Mouse (Mus musculus): ENCODE measurements around the gene Tnip3. TPM values are rescaled to one million over a fixed set of nuclear protein-coding genes. Genes with fewer than 3 reads are reported as not detected.

The Tnip3 gene
- polyA plus RNA-seq, 1 experiment from 2014 or later: 0.10 TPM

- peak; percentile 89 for ATAC-seq (ENCODE audit: insufficient read depth, low FRiP score, low read depth)
- Histone ChIP-seq H3K9me3 (no peaks in the 10 kb centered on the region), H3K9ac (no peak overlapping the region), H3K27ac (peak overlapping the region; percentile 72), H3K36me3 (no peaks in the 10 kb centered on the region), H3K27me3 (replicated peaks) (0 out of 2 replicates have a peak, but pooled peaks cover 5% of the 10 kb centered on the region), H3K4me1 (peaks cover 18% of the 10 kb centered on the region; the same call in 1 of the 2 replicates), H3K4me2 (no peak overlapping the region), H3K4me3 (replicated peaks) (no peak overlapping the region)
- 60% methylated on average over 2 of the region's 2 CpGs for WGBS
Observed at GRCm38 (mm10) chr6:65669971-65670370, 144.9 kb downstream of the Tnip3 start.

GRCm38 (mm10) chr6:65670981-65671411 is 145.9 kb downstream of the Tnip3 start:
- Histone ChIP-seq H3K9me3 (no peaks in the 10 kb centered on the region), H3K4me3 (replicated peaks) (peak overlapping the region; percentile 68), H3K4me2 (peak overlapping the region; percentile 97), H3K27ac (peak overlapping the region; percentile 67), H3K27me3 (replicated peaks) (0 out of 2 replicates have a peak, but pooled peaks cover 5% of the 10 kb centered on the region), H3K9ac (no peak overlapping the region), H3K4me1 (peaks cover 18% of the 10 kb centered on the region; the same call in 1 of the 2 replicates), H3K36me3 (no peaks in the 10 kb centered on the region)
- 7% methylated on average over 18 of the region's 21 CpGs for WGBS
- no peak; the same call in 1 of the 2 replicates for ATAC-seq (ENCODE audit: insufficient read depth, low FRiP score, low read depth)

GRCm38 (mm10) chr6:65671451-65671850 is 146.3 kb downstream of the Tnip3 start, which contains the start of gene Ndnf:
TSS of gene Ndnf (plus strand) at chr6:65671590.
- H3K27me3 ChIP-seq (replicated peaks): 0 out of 2 replicates have a peak, but pooled peaks cover 5% of the 10 kb centered on the region
- ATAC-seq (ENCODE audit: insufficient read depth, low FRiP score, low read depth): peak; percentile 84
- H3K27ac ChIP-seq: peak within 1 kb of the TSS; percentile 67

GRCm38 (mm10) chr6:65672131-65673031 is 147.3 kb downstream of the Tnip3 start:
- H3K4me1 ChIP-seq: peaks cover 18% of the 10 kb centered on the region; the same call in 1 of the 2 replicates
- H3K9ac ChIP-seq: peak overlapping the region; percentile 39; the same call in 1 of the 2 replicates
- peak overlapping the region; percentile 68 for H3K4me3 ChIP-seq (replicated peaks)
- peak; percentile 19; the same call in 1 of the 2 replicates for ATAC-seq (ENCODE audit: insufficient read depth, low FRiP score, low read depth)
- 0 out of 2 replicates have a peak, but pooled peaks cover 5% of the 10 kb centered on the region for H3K27me3 ChIP-seq (replicated peaks)
- H3K36me3 ChIP-seq: no peaks in the 10 kb centered on the region
- peak overlapping the region; percentile 97 for H3K4me2 ChIP-seq
- WGBS: under 1% methylated on average over 57 of the region's 57 CpGs
- no peak overlapping the region for H3K27ac ChIP-seq
- no peaks in the 10 kb centered on the region for H3K9me3 ChIP-seq

More at GRCm38 (mm10) chr6:65671451-65671850, 146.3 kb downstream of the Tnip3 start, which contains the start of gene Ndnf:
- H3K4me1 ChIP-seq: peaks cover 18% of the 10 kb centered on the region; the same call in 1 of the 2 replicates
- no peaks in the 10 kb centered on the region for H3K36me3 ChIP-seq
- peak within 1 kb of the TSS; percentile 39 for H3K9ac ChIP-seq
- peak within 1 kb of the TSS; percentile 97 for H3K4me2 ChIP-seq
- 1% methylated on average over 41 of the region's 45 CpGs for WGBS
- H3K4me3 ChIP-seq (replicated peaks): peak within 1 kb of the TSS; percentile 68
- no peaks in the 10 kb centered on the region for H3K9me3 ChIP-seq

Other genes starting within 250 kb of the Tnip3 start
- 0.04 and 0.22 TPM in 2 replicates for gene C130060K24Rik, start 144.2 kb upstream of the Tnip3 start, polyA plus RNA-seq (2015; fragmentation: Nextera tagmentation; extraction: Ambion mirVana)
- gene Ndnf, start 146.3 kb downstream of the Tnip3 start, polyA plus RNA-seq (2015; fragmentation: Nextera tagmentation; extraction: Ambion mirVana): 3.9 and 4.1 TPM in 2 replicates